Mouse (Mus musculus): ENCODE results near the gene Bag3. TPM values are rescaled to one million over a fixed set of nuclear protein-coding genes. Genes with fewer than 3 reads are reported as not detected.

Gene Bag3
- 37.6 TPM for total RNA-seq (2023)

GRCm38 (mm10) chr7:128523349-128523961 lies at the start of gene Bag3:
Gene Bag3, plus strand, starts transcription at chr7:128523616.

Other genes with a start within 250 kb of the Bag3 start
- gene BC017158, start 225.4 kb upstream of the Bag3 start, total RNA-seq (2023) = 23.5 TPM
- gene Rgs10, start 104.9 kb upstream of the Bag3 start, total RNA-seq (2023) = 344 TPM
- gene Tial1, start 61.9 kb upstream of the Bag3 start, total RNA-seq (2023) = 152 TPM
- gene Inpp5f, start 87.7 kb downstream of the Bag3 start, total RNA-seq (2023) = 37.8 TPM
- 102 TPM for gene Mcmbp, start 216.9 kb downstream of the Bag3 start, total RNA-seq (2023)
- gene Sec23ip, start 221.3 kb downstream of the Bag3 start, total RNA-seq (2023) = 39.6 TPM